In genomic region chr1:176962894-176963293, GRCm38 (mm10) we compare ENCODE assay signal across 29 mouse cellular contexts.
A peak's percentile ranks its signal among the peaks of the same experiment; 100 is the strongest.
DNase-seq lines count a peak whose midpoint lies in the region; ATAC-seq lines count a peak whose summit lies in the region.
"Had no signal": no experiment of that assay in that cellular context is flagged by ENCODE, and none has a peak within 500 bp of the region (broad histone marks: within the 10 kb centered on the region; RNA-seq: fewer than 3 reads in every experiment).

No protein-coding gene starts in this region.

- no peak overlapping the region for H3K4me2 ChIP-seq in forebrain, embryonic 11.5 days (ENCODE audit: low read depth, low read length, severe bottlenecking)
- no peak overlapping the region for H3K4me2 ChIP-seq in forebrain, embryonic 12.5 days
- no peak overlapping the region for H3K4me2 ChIP-seq in hindbrain, embryonic 16.5 days (ENCODE audit: low read length)
- no peak overlapping the region for H3K4me2 ChIP-seq in hindbrain, embryonic 12.5 days (replicated peaks)
- H3K4me2 ChIP-seq in kidney, embryonic 16.5 days (replicated peaks; ENCODE audit: low read depth, low read length), result no peak overlapping the region
- no peak overlapping the region for H3K4me2 ChIP-seq in neural tube, embryonic 13.5 days
- H3K4me2 ChIP-seq: heart, embryonic 15.5 days; hindbrain, embryonic 15.5 days; limb, embryonic 13.5 days; liver, embryonic 12.5 days; midbrain, embryonic 15.5 days had no signal

- H3K27me3 ChIP-seq in forebrain, embryonic 11.5 days (ENCODE audit: control insufficient read depth, insufficient read depth, low read length), result no peaks in the 10 kb centered on the region
- no peaks in the 10 kb centered on the region for H3K27me3 ChIP-seq in forebrain, embryonic 12.5 days
- no peaks in the 10 kb centered on the region for H3K27me3 ChIP-seq in hindbrain, embryonic 16.5 days (replicated peaks; ENCODE audit: control insufficient read depth, insufficient read depth, low read length)
- no peaks in the 10 kb centered on the region for H3K27me3 ChIP-seq in hindbrain, embryonic 12.5 days
- no peaks in the 10 kb centered on the region for H3K27me3 ChIP-seq in kidney, embryonic 16.5 days (ENCODE audit: insufficient read depth, low read length)
- no peaks in the 10 kb centered on the region for H3K27me3 ChIP-seq in neural tube, embryonic 13.5 days
- H3K27me3 ChIP-seq: CH12.LX; heart, embryonic 15.5 days; hindbrain, embryonic 15.5 days; limb, embryonic 13.5 days; liver, embryonic 12.5 days; megakaryocyte, embryonic 14.5 days; midbrain, embryonic 15.5 days had no signal

- H3K36me3 ChIP-seq in forebrain, embryonic 11.5 days (ENCODE audit: control insufficient read depth, insufficient read depth, low read length), result no peaks in the 10 kb centered on the region
- no peaks in the 10 kb centered on the region for H3K36me3 ChIP-seq in forebrain, embryonic 12.5 days (replicated peaks)
- no peaks in the 10 kb centered on the region for H3K36me3 ChIP-seq in hindbrain, embryonic 16.5 days (ENCODE audit: control insufficient read depth, insufficient read depth, low read length)
- no peaks in the 10 kb centered on the region for H3K36me3 ChIP-seq in hindbrain, embryonic 12.5 days
- H3K36me3 ChIP-seq in kidney, embryonic 16.5 days (ENCODE audit: insufficient read depth, low read length), result no peaks in the 10 kb centered on the region
- no peaks in the 10 kb centered on the region for H3K36me3 ChIP-seq in neural tube, embryonic 13.5 days
- H3K36me3 ChIP-seq: heart, embryonic 10.5 days; heart, embryonic 15.5 days; hindbrain, embryonic 15.5 days; limb, embryonic 13.5 days; liver, embryonic 12.5 days; midbrain, embryonic 15.5 days had no signal

- H3K4me1 ChIP-seq in forebrain, embryonic 11.5 days (replicated peaks; ENCODE audit: control insufficient read depth, insufficient read depth, low read length), result no peaks in the 10 kb centered on the region
- H3K4me1 ChIP-seq in forebrain, embryonic 12.5 days, result no peaks in the 10 kb centered on the region
- H3K4me1 ChIP-seq in hindbrain, embryonic 16.5 days (ENCODE audit: control insufficient read depth, insufficient read depth, low read depth, low read length), result no peaks in the 10 kb centered on the region
- H3K4me1 ChIP-seq in hindbrain, embryonic 12.5 days, result no peaks in the 10 kb centered on the region
- H3K4me1 ChIP-seq in kidney, embryonic 16.5 days (ENCODE audit: insufficient read depth, low read length), result peaks cover 12% of the 10 kb centered on the region
- H3K4me1 ChIP-seq in neural tube, embryonic 13.5 days (replicated peaks), result no peaks in the 10 kb centered on the region; the same call in 1 of the 2 replicates
- H3K4me1 ChIP-seq: heart, embryonic 10.5 days; heart, embryonic 15.5 days; hindbrain, embryonic 15.5 days; liver, embryonic 12.5 days; midbrain, embryonic 15.5 days had no signal

- H3K4me3 ChIP-seq in forebrain, embryonic 11.5 days (ENCODE audit: low read depth, low read length), result no peak overlapping the region
- H3K4me3 ChIP-seq in forebrain, embryonic 12.5 days (replicated peaks), result no peak overlapping the region
- no peak overlapping the region for H3K4me3 ChIP-seq in hindbrain, embryonic 16.5 days (ENCODE audit: low read length)
- H3K4me3 ChIP-seq in hindbrain, embryonic 12.5 days, result no peak overlapping the region
- no peak overlapping the region for H3K4me3 ChIP-seq in kidney, embryonic 16.5 days (ENCODE audit: low read length)
- H3K4me3 ChIP-seq in neural tube, embryonic 13.5 days, result no peak overlapping the region
- H3K4me3 ChIP-seq: erythroblast, embryonic 14.5 days; heart, embryonic 10.5 days; heart, embryonic 15.5 days; hindbrain, embryonic 15.5 days; limb, embryonic 13.5 days; liver, embryonic 12.5 days; megakaryocyte, embryonic 14.5 days; midbrain, embryonic 15.5 days; myocyte had no signal

- no peaks in the 10 kb centered on the region for H3K9me3 ChIP-seq in forebrain, embryonic 11.5 days (ENCODE audit: control insufficient read depth, low read length)
- no peaks in the 10 kb centered on the region for H3K9me3 ChIP-seq in forebrain, embryonic 12.5 days
- H3K9me3 ChIP-seq in hindbrain, embryonic 16.5 days (ENCODE audit: control insufficient read depth, low read length), result no peaks in the 10 kb centered on the region
- H3K9me3 ChIP-seq in hindbrain, embryonic 12.5 days (replicated peaks), result no peaks in the 10 kb centered on the region
- H3K9me3 ChIP-seq in kidney, embryonic 16.5 days (ENCODE audit: low read length), result no peaks in the 10 kb centered on the region
- H3K9me3 ChIP-seq in neural tube, embryonic 13.5 days, result no peaks in the 10 kb centered on the region
- H3K9me3 ChIP-seq: heart, embryonic 10.5 days; heart, embryonic 15.5 days; hindbrain, embryonic 15.5 days; limb, embryonic 13.5 days; liver, embryonic 12.5 days; megakaryocyte, embryonic 14.5 days; midbrain, embryonic 15.5 days had no signal

- no peak overlapping the region for H3K27ac ChIP-seq in forebrain, embryonic 11.5 days (ENCODE audit: low read depth, low read length)
- no peak overlapping the region for H3K27ac ChIP-seq in forebrain, embryonic 12.5 days
- H3K27ac ChIP-seq in hindbrain, embryonic 16.5 days (ENCODE audit: low read depth, low read length), result no peak overlapping the region
- H3K27ac ChIP-seq in hindbrain, embryonic 12.5 days, result no peak overlapping the region
- no peak overlapping the region for H3K27ac ChIP-seq in kidney, embryonic 16.5 days (ENCODE audit: low read length)
- no peak overlapping the region for H3K27ac ChIP-seq in neural tube, embryonic 13.5 days (replicated peaks)
- H3K27ac ChIP-seq: heart, embryonic 10.5 days; heart, embryonic 15.5 days; hindbrain, embryonic 15.5 days; limb, embryonic 13.5 days; liver, embryonic 12.5 days; midbrain, embryonic 15.5 days had no signal

- 0 out of 2 replicates have a peak, but pooled peaks have one; percentile 27 for ATAC-seq in forebrain, embryonic 11.5 days (replicated peaks; ENCODE audit: low FRiP score)
- no peak for ATAC-seq in forebrain, embryonic 12.5 days (ENCODE audit: low FRiP score)
- ATAC-seq in hindbrain, embryonic 16.5 days, result 0 out of 2 replicates have a peak, but pooled peaks have one; percentile 37
- no peak for ATAC-seq in hindbrain, embryonic 12.5 days (ENCODE audit: low FRiP score)
- peak; percentile 90 for ATAC-seq in kidney, embryonic 16.5 days (ENCODE audit: low FRiP score, low TSS enrichment)
- peak; percentile 43; the same call in 1 of the 2 replicates for ATAC-seq in neural tube, embryonic 13.5 days (ENCODE audit: low read depth)
- ATAC-seq: activated CD4-positive, CD25-positive, alpha-beta regulatory T cell, adult 4 months; liver, embryonic 12.5 days; lung, postnatal 0 days; midbrain, embryonic 15.5 days had no signal

- 64% methylated on average over 5 of the region's 5 CpGs for WGBS in forebrain, embryonic 11.5 days
- WGBS in forebrain, embryonic 12.5 days, result 52% methylated on average over 5 of the region's 5 CpGs
- WGBS in hindbrain, embryonic 16.5 days, result 79% methylated on average over 5 of the region's 5 CpGs
- 66% methylated on average over 5 of the region's 5 CpGs for WGBS in hindbrain, embryonic 12.5 days
- WGBS in kidney, embryonic 16.5 days, result 52% methylated on average over 5 of the region's 5 CpGs
- WGBS in neural tube, embryonic 13.5 days, result 63% methylated on average over 5 of the region's 5 CpGs

- H3K9ac ChIP-seq in forebrain, embryonic 11.5 days (ENCODE audit: low read length), result no peak overlapping the region
- H3K9ac ChIP-seq in forebrain, embryonic 12.5 days, result no peak overlapping the region
- H3K9ac ChIP-seq in hindbrain, embryonic 16.5 days (ENCODE audit: low read depth, low read length), result no peak overlapping the region
- H3K9ac ChIP-seq in hindbrain, embryonic 12.5 days, result no peak overlapping the region
- H3K9ac ChIP-seq in kidney, embryonic 16.5 days (replicated peaks; ENCODE audit: low read length), result no peak overlapping the region
- H3K9ac ChIP-seq in neural tube, embryonic 13.5 days, result no peak overlapping the region
- H3K9ac ChIP-seq: heart, embryonic 15.5 days; hindbrain, embryonic 15.5 days; limb, embryonic 13.5 days; liver, embryonic 12.5 days; midbrain, embryonic 15.5 days had no signal

- no peak for DNase-seq in forebrain, embryonic 11.5 days (ENCODE audit: low spot score)
- DNase-seq in kidney, adult 11 months, result no peak
- no peak for DNase-seq in neural tube, embryonic 10.5 days (ENCODE audit: extremely low spot score, low spot score)
- DNase-seq: adrenal gland, adult 2 months; cerebellum, adult 2 months; cerebellum, postnatal 14 days; gastrocnemius, postnatal 14 days; heart, postnatal 36 days; lung, adult 18-20 months; lung, postnatal 4 days; thymus, adult 2 months; thymus, postnatal 36 days had no signal

Comparison
In these comparisons a context has a peak if more than half of its experiments do, and no peak if none do; other contexts are left out.
1. ATAC-seq: peak in forebrain, embryonic 11.5 days (single experiment), hindbrain, embryonic 16.5 days (single experiment), kidney, embryonic 16.5 days (single experiment) and neural tube, embryonic 13.5 days (single experiment); none in forebrain, embryonic 12.5 days (single experiment) and hindbrain, embryonic 12.5 days (single experiment).